Mouse (Mus musculus) left cerebral cortex, adult 2 months (tissue): Measurements from ENCODE around the gene 2310061N02Rik. TPM values are rescaled to one million over a fixed set of nuclear protein-coding genes. Genes with fewer than 3 reads are reported as not detected.

Experiments
- DNase-seq, 2 experiments: peaks; one replicate each; pipeline ENCODE4 v3.0.0; 2021 to 2022; ENCODE audit warnings: low spot score in 2 of 2, mixed read lengths in 1 of 2; ENCODE audit errors: extremely low spot score in 1 of 2
- H3K27ac ChIP-seq: fragments of 200-600 bp; 2 replicates; pipeline ENCODE4 v1.8.1; 2022
- H3K4me3 ChIP-seq: fragments of 200-600 bp; 2 replicates; pipeline ENCODE4 v1.8.1; 2022
- CTCF ChIP-seq: fragments of 200-600 bp; IDR thresholded peaks from 2 replicates; pipeline ENCODE4 v1.8.1; 2022; ENCODE audit warnings: antibody characterized with exemption, mild to moderate bottlenecking, moderate library complexity
- intact Hi-C: fragments of 180-260 bp; cut with DNase I; formaldehyde crosslinking; loops from one replicate; pipeline ENCODE4 v1.15.1; 2025
- total RNA-seq, 2 experiments: library from RNA; stranded (reverse); gene quantifications; 2 replicates each; pipeline ENCODE4 v1.2.3; 2021

2310061N02Rik gene
- total RNA-seq, 2 experiments from 2014 or later, result not detected

DNA sequence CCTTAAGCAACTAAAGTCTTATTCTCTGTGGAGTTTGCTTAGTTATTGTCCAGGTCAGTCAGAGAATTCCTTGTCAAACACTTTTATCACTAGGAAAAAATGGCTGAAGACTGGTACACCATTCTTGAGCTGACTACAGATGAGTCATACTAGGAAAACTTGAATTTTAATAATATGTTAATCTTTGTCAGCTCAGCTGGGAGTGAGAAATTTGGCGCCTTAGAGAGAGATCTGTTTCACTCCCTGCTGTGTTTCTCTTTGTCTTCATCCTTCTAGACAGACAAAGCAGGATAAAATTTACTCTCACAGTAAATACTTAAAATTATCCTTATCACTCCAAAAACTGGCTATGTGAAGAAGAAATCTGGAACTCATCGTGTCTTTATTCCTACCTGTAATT lies 26.5 kb downstream of the 2310061N02Rik start:
- TF ChIP-seq CTCF, result no peak
- Histone ChIP-seq H3K4me3 (no peak overlapping the region), H3K27ac (no peak overlapping the region)
- intact Hi-C loops, result no loop called here
- no peak for DNase-seq

DNA sequence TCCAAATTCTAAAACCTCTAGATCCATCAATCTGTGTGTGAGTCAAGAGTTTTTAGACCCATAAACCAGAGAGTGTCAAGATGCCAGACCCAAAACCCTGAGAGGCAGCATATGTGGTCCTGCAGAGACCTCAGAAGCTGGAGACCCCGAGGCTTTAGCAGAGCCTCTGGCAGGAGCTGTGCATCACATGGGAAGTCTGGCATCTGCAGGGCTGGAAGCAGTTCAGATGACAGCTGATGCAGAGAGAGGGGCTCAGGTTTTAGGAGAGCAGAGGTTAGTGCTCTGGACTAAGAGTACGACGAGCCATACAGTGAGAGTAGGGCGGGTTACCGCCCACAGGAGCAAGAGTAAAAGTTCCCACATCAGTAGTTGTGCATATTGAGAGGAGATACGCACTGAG lies 28.7 kb downstream of the 2310061N02Rik start:
- intact Hi-C loops, result no loop called here
- H3K27ac ChIP-seq, result no peak overlapping the region
- TF ChIP-seq CTCF, result no peak
- H3K4me3 ChIP-seq, result no peak overlapping the region
- DNase-seq, result no peak

DNA sequence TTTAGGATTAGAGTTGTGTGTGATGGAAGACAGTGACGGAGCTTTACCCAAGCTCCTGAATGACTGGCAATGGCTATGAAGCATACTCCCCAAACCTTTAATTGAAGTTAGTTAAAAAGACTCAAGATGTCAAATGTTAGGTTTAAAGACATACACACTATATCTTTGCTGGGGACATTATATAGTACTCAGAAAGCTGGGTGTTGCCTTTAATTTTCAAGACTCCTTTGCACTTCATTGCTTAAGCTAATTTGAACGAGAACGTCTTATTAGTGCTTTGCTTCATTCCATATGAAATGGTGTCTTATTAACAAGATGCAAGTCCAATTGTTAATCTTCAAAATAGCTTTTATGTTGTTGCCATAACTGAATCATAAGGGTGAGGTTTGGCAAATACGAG lies 36.2 kb downstream of the 2310061N02Rik start, which contains the start of gene Krtap27-1:
Krtap27-1 (minus strand) TSS at position 101 of the 400 bp plus-strand sequence.
- Histone ChIP-seq H3K4me3 (no peak within 1 kb of the TSS), H3K27ac (no peak within 1 kb of the TSS)
- intact Hi-C loops, result no loop called here
- no peak for TF ChIP-seq CTCF
- DNase-seq, result no peak

DNA sequence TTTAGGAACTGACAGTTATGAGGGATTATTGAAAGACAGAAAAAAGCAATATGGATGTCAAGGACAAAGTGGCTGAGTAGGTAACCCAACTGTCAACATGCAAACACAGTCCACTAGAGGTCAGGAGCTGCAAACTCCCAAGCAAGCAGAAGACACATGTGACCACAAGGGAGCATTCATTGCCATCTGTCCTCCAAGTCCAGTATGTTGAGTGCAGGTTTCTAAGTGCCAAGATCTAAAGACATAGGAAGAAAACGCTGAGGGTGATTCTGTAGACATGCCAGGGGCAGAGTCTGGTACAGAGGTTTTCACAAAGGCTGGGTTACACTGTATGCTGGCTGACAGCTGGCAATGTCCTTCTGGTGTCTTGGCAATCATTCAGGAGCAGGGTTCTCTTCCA lies 50.3 kb downstream of the 2310061N02Rik start:
- intact Hi-C loops, result no loop called here
- H3K4me3 ChIP-seq, result no peak overlapping the region
- no peak overlapping the region for H3K27ac ChIP-seq
- DNase-seq, result no peak
- TF ChIP-seq CTCF, result no peak; the same call in 1 of the 2 replicates

Other genes starting within 250 kb of the 2310061N02Rik start
- gene Cldn17, start 201.0 kb downstream of the 2310061N02Rik start, total RNA-seq, result not detected
- gene Cldn8, start 144.8 kb downstream of the 2310061N02Rik start, total RNA-seq, result not detected
- gene Krtap24-1, start 95.7 kb downstream of the 2310061N02Rik start, total RNA-seq, result not detected
- gene 2310079G19Rik, start 80.3 kb downstream of the 2310061N02Rik start, total RNA-seq, result not detected
- not detected for gene Krtap26-1, start 60.2 kb downstream of the 2310061N02Rik start, total RNA-seq
- gene Krtap27-1, start 36.3 kb downstream of the 2310061N02Rik start, total RNA-seq, result not detected
- not detected for gene Krtap13-1, start 20.9 kb upstream of the 2310061N02Rik start, total RNA-seq
- not detected for gene Krtap13, start 43.7 kb upstream of the 2310061N02Rik start, total RNA-seq
- gene 2310034C09Rik, start 50.9 kb upstream of the 2310061N02Rik start, total RNA-seq, result not detected
- gene 2310057N15Rik, start 66.2 kb upstream of the 2310061N02Rik start, total RNA-seq, result not detected
- not detected for gene Gm5965, start 69.9 kb upstream of the 2310061N02Rik start, total RNA-seq
- gene Gm20741, start 104.3 kb upstream of the 2310061N02Rik start, total RNA-seq, result not detected
- not detected for gene Krtap15, start 112.3 kb upstream of the 2310061N02Rik start, total RNA-seq
- gene Krtap14, start 118.2 kb upstream of the 2310061N02Rik start, total RNA-seq, result not detected
- gene Krtap19-1, start 161.4 kb upstream of the 2310061N02Rik start, total RNA-seq, result not detected
- not detected for gene Krtap19-2, start 166.3 kb upstream of the 2310061N02Rik start, total RNA-seq
- not detected for gene Krtap19-3, start 170.1 kb upstream of the 2310061N02Rik start, total RNA-seq
- not detected for gene Krtap19-4, start 177.1 kb upstream of the 2310061N02Rik start, total RNA-seq
- gene Krtap19-5, start 188.5 kb upstream of the 2310061N02Rik start, total RNA-seq, result not detected
- not detected for gene Krtap19-9b, start 224.3 kb upstream of the 2310061N02Rik start, total RNA-seq